Mouse (Mus musculus) brown adipose tissue, adult 24 weeks (tissue): ENCODE data around the gene Fig4. TPM values are rescaled to one million over a fixed set of nuclear protein-coding genes. Genes with fewer than 3 reads are reported as not detected.

Experiments
- H3K27ac ChIP-seq: fragments of 200-500 bp; replicated peaks from 2 replicates; pipeline ENCODE4 v1.5.1; 2012; ENCODE audit warnings: low read depth, mild to moderate bottlenecking, low read length
- H3K4me1 ChIP-seq: fragments of 200-500 bp; 2 replicates; pipeline ENCODE4 v1.6.1; 2012; ENCODE audit warnings: low read length, mixed read lengths; ENCODE audit not compliant: control insufficient read depth, insufficient read depth, insufficient read length
- H3K4me3 ChIP-seq: fragments of 200-500 bp; 2 replicates; pipeline ENCODE4 v1.5.1; 2012; ENCODE audit warnings: low read depth, mild to moderate bottlenecking, low read length, moderate library complexity; ENCODE audit not compliant: insufficient read depth
- polyA plus RNA-seq: library from polyadenylated mRNA; stranded (reverse); fragments of >200 nt; gene quantifications from 2 replicates; pipeline ENCODE4 v1.2.4, GENCODE M21; 2012; ENCODE audit not compliant: missing spikeins, insufficient read depth, insufficient read length

Fig4 gene
- polyA plus RNA-seq, 1 experiment: 12.9 TPM

- no peaks in the 10 kb centered on the region for H3K4me1 ChIP-seq
- H3K4me3 ChIP-seq: no peak overlapping the region
- no peak overlapping the region for H3K27ac ChIP-seq
Observed at GRCm38 (mm10) chr10:41282086-41282485, 21.0 kb downstream of the Fig4 start.

GRCm38 (mm10) chr10:41280796-41281195, 22.3 kb downstream of the Fig4 start:
- Histone ChIP-seq H3K27ac (no peak overlapping the region), H3K4me3 (no peak overlapping the region), H3K4me1 (no peaks in the 10 kb centered on the region)

GRCm38 (mm10) chr10:41280177-41280576, 22.9 kb downstream of the Fig4 start:
- Histone ChIP-seq H3K4me1 (no peaks in the 10 kb centered on the region), H3K4me3 (no peak overlapping the region), H3K27ac (no peak overlapping the region)

GRCm38 (mm10) chr10:41278808-41279207, 24.3 kb downstream of the Fig4 start:
- no peaks in the 10 kb centered on the region for H3K4me1 ChIP-seq
- no peak overlapping the region for H3K27ac ChIP-seq
- no peak overlapping the region for H3K4me3 ChIP-seq

- no peaks in the 10 kb centered on the region for H3K4me1 ChIP-seq
- no peak overlapping the region for H3K27ac ChIP-seq
- H3K4me3 ChIP-seq: no peak overlapping the region
Observed at GRCm38 (mm10) chr10:41274871-41275270, 28.2 kb downstream of the Fig4 start.

GRCm38 (mm10) chr10:41271860-41272259, 31.2 kb downstream of the Fig4 start:
- H3K4me3 ChIP-seq: no peak overlapping the region
- no peak overlapping the region for H3K27ac ChIP-seq
- no peaks in the 10 kb centered on the region for H3K4me1 ChIP-seq

GRCm38 (mm10) chr10:41261889-41262288, 41.2 kb downstream of the Fig4 start:
- H3K4me1 ChIP-seq: no peaks in the 10 kb centered on the region
- no peak overlapping the region for H3K27ac ChIP-seq
- no peak overlapping the region for H3K4me3 ChIP-seq

- H3K27ac ChIP-seq: no peak overlapping the region
- no peaks in the 10 kb centered on the region for H3K4me1 ChIP-seq
- no peak overlapping the region for H3K4me3 ChIP-seq
Observed at GRCm38 (mm10) chr10:41261218-41261617, 41.8 kb downstream of the Fig4 start.

GRCm38 (mm10) chr10:41260243-41261006, 42.6 kb downstream of the Fig4 start:
- H3K4me1 ChIP-seq: no peaks in the 10 kb centered on the region
- no peak overlapping the region for H3K27ac ChIP-seq
- no peak overlapping the region for H3K4me3 ChIP-seq

GRCm38 (mm10) chr10:41250749-41251065, 52.4 kb downstream of the Fig4 start:
- H3K4me3 ChIP-seq: no peak overlapping the region
- no peaks in the 10 kb centered on the region for H3K4me1 ChIP-seq
- no peak overlapping the region for H3K27ac ChIP-seq

GRCm38 (mm10) chr10:41250045-41250748, 52.9 kb downstream of the Fig4 start:
- no peaks in the 10 kb centered on the region for H3K4me1 ChIP-seq

GRCm38 (mm10) chr10:41249006-41249659, 53.9 kb downstream of the Fig4 start:
- no peak overlapping the region for H3K4me3 ChIP-seq
- H3K27ac ChIP-seq: no peak overlapping the region
- H3K4me1 ChIP-seq: no peaks in the 10 kb centered on the region

More at GRCm38 (mm10) chr10:41250045-41250748, 52.9 kb downstream of the Fig4 start:
- Histone ChIP-seq H3K27ac (no peak overlapping the region), H3K4me3 (no peak overlapping the region)

- Histone ChIP-seq H3K4me3 (no peak overlapping the region), H3K4me1 (no peaks in the 10 kb centered on the region), H3K27ac (no peak overlapping the region)
Observed at GRCm38 (mm10) chr10:41247800-41248473, 55.1 kb downstream of the Fig4 start.

- Histone ChIP-seq H3K4me3 (no peak overlapping the region), H3K4me1 (no peaks in the 10 kb centered on the region), H3K27ac (no peak overlapping the region)
Observed at GRCm38 (mm10) chr10:41246111-41246510, 56.9 kb downstream of the Fig4 start.

GRCm38 (mm10) chr10:41245477-41245876, 57.6 kb downstream of the Fig4 start:
- H3K27ac ChIP-seq: no peak overlapping the region
- H3K4me1 ChIP-seq: no peaks in the 10 kb centered on the region
- no peak overlapping the region for H3K4me3 ChIP-seq
